Mouse (Mus musculus): ENCODE measurements around the gene Tmem53.

DNA sequence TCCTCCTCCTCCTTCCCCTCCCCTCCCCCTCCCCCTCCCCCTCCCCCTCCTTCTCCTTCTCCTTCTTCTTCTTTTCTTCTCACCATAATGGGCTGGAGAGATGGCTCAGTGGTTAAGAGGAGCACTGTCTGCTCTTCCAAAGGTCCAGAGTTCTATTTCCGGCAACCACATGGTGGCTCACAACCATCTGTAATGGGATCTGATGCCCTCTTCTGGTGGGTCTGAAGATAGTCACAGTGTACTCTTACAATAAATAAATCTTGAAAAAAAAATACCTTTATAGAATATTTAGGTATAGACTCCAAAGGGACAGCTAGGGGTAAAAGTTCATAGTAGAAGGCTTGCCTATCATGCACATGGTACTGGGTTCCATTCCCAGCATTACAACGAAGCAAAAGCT lies 9.5 kb downstream of the Tmem53 start:
- TF ChIP-seq CTCF (IDR thresholded peaks at IDR 0.05 in 2 of 3, conservative IDR thresholded peaks at IDR 0.05 in 1 of 3; ENCODE audit: control insufficient read depth in 1 of 3, insufficient read depth in 1 of 3, low read depth in 2 of 3, low read length in 3 of 3, poor library complexity in 1 of 3, severe bottlenecking in 1 of 3) (peak in 2 of 3 experiments; percentile 40 to 63; a peak in 4 of 6 replicates), POLR2AphosphoS2 (IDR thresholded peaks at IDR 0.05; ENCODE audit: low read length) (no peak), HCFC1 (IDR thresholded peaks at IDR 0.05; ENCODE audit: low read depth, low read length) (no peak), USF2 (IDR thresholded peaks at IDR 0.05; ENCODE audit: borderline replicate concordance in 1 of 2, insufficient read depth in 1 of 2, low read depth in 1 of 2, low read length in 2 of 2) (no peak)
